Mouse (Mus musculus) erythroblast, embryonic 14.5 days (primary cell): ENCODE data around the gene Tnip3. TPM values are rescaled to one million over a fixed set of nuclear protein-coding genes. Genes with fewer than 3 reads are reported as not detected.

ENCODE experiments used
- H3K27me3 ChIP-seq: 2 replicates; pipeline ENCODE4 v1.6.1; 2012; ENCODE audit warnings: inconsistent platforms; ENCODE audit not compliant: control insufficient read depth
- H3K36me3 ChIP-seq: 2 replicates; pipeline ENCODE4 v1.6.1; 2012; ENCODE audit warnings: mild to moderate bottlenecking, inconsistent platforms; ENCODE audit not compliant: control insufficient read depth
- H3K4me1 ChIP-seq: 2 replicates; pipeline ENCODE4 v1.6.1; 2012; ENCODE audit warnings: inconsistent platforms; ENCODE audit not compliant: control insufficient read depth
- H3K4me3 ChIP-seq: replicated peaks from 2 replicates; pipeline ENCODE3; 2012; ENCODE audit warnings: moderate library complexity, mild to moderate bottlenecking, inconsistent platforms
- H3K9me3 ChIP-seq: 2 replicates; pipeline ENCODE4 v1.6.1; 2012; ENCODE audit warnings: low read length, inconsistent platforms, mixed read lengths; ENCODE audit not compliant: control insufficient read depth
- GATA1 ChIP-seq: IDR thresholded peaks from 2 replicates; pipeline ENCODE4 v1.6.1; 2012; ENCODE audit warnings: low read length, inconsistent platforms, mixed read lengths
- TAL1 ChIP-seq: IDR thresholded peaks from 3 replicates; pipeline ENCODE4 v1.6.1; 2012; ENCODE audit warnings: low read length, inconsistent platforms, mixed read lengths
- polyA plus RNA-seq: library from polyadenylated mRNA; stranded (reverse); fragments of >175 nt; gene quantifications from 2 replicates; pipeline ENCODE4 v1.2.3, GENCODE M21; 2012

Gene Tnip3
- polyA plus RNA-seq, 1 experiment, result not detected

GRCm38 (mm10) chr6:65569741-65570140, 44.6 kb downstream of the Tnip3 start:
- Histone ChIP-seq H3K36me3 (no peaks in the 10 kb centered on the region), H3K27me3 (no peaks in the 10 kb centered on the region), H3K9me3 (no peaks in the 10 kb centered on the region), H3K4me3 (no peak overlapping the region), H3K4me1 (no peaks in the 10 kb centered on the region)
- no peak for TF ChIP-seq TAL1
- no peak for TF ChIP-seq GATA1

GRCm38 (mm10) chr6:65578151-65578973, 53.2 kb downstream of the Tnip3 start:
- Histone ChIP-seq H3K27me3 (no peaks in the 10 kb centered on the region), H3K4me1 (peaks cover 7% of the 10 kb centered on the region), H3K4me3 (no peak overlapping the region), H3K36me3 (no peaks in the 10 kb centered on the region), H3K9me3 (no peaks in the 10 kb centered on the region)
- TF ChIP-seq GATA1 (no peak), TAL1 (no peak)

- TF ChIP-seq GATA1, result no peak
- no peak for TF ChIP-seq TAL1
- Histone ChIP-seq H3K9me3 (no peaks in the 10 kb centered on the region), H3K4me1 (peaks cover 7% of the 10 kb centered on the region), H3K36me3 (no peaks in the 10 kb centered on the region), H3K27me3 (no peaks in the 10 kb centered on the region), H3K4me3 (no peak overlapping the region)
Observed at GRCm38 (mm10) chr6:65583029-65583428, 57.9 kb downstream of the Tnip3 start.

- no peaks in the 10 kb centered on the region for H3K27me3 ChIP-seq
- no peaks in the 10 kb centered on the region for H3K36me3 ChIP-seq
- H3K4me3 ChIP-seq, result no peak overlapping the region
- peaks cover 7% of the 10 kb centered on the region for H3K4me1 ChIP-seq
- H3K9me3 ChIP-seq, result no peaks in the 10 kb centered on the region
- no peak for TF ChIP-seq GATA1
- TF ChIP-seq TAL1, result no peak
Observed at GRCm38 (mm10) chr6:65584870-65585332, 59.8 kb downstream of the Tnip3 start.

- Histone ChIP-seq H3K27me3 (no peaks in the 10 kb centered on the region), H3K4me3 (no peak overlapping the region), H3K9me3 (no peaks in the 10 kb centered on the region), H3K4me1 (peaks cover 7% of the 10 kb centered on the region), H3K36me3 (no peaks in the 10 kb centered on the region)
- TF ChIP-seq TAL1, result no peak
- no peak for TF ChIP-seq GATA1
Observed at GRCm38 (mm10) chr6:65585333-65586053, 60.4 kb downstream of the Tnip3 start.

- no peaks in the 10 kb centered on the region for H3K27me3 ChIP-seq
- no peaks in the 10 kb centered on the region for H3K9me3 ChIP-seq
- H3K4me1 ChIP-seq, result no peaks in the 10 kb centered on the region
- no peak overlapping the region for H3K4me3 ChIP-seq
- TF ChIP-seq TAL1, result no peak
- TF ChIP-seq GATA1, result no peak
- H3K36me3 ChIP-seq, result no peaks in the 10 kb centered on the region
Observed at GRCm38 (mm10) chr6:65588847-65589246, 63.7 kb downstream of the Tnip3 start.

- H3K27me3 ChIP-seq, result no peaks in the 10 kb centered on the region
- no peaks in the 10 kb centered on the region for H3K36me3 ChIP-seq
- TF ChIP-seq TAL1 (no peak), GATA1 (no peak)
- no peak overlapping the region for H3K4me3 ChIP-seq
- H3K4me1 ChIP-seq, result no peaks in the 10 kb centered on the region
- H3K9me3 ChIP-seq, result no peaks in the 10 kb centered on the region
Observed at GRCm38 (mm10) chr6:65590018-65590417, 64.9 kb downstream of the Tnip3 start.

GRCm38 (mm10) chr6:65594171-65594570, 69.1 kb downstream of the Tnip3 start:
- TF ChIP-seq TAL1 (no peak), GATA1 (no peak)
- no peaks in the 10 kb centered on the region for H3K4me1 ChIP-seq
- no peaks in the 10 kb centered on the region for H3K27me3 ChIP-seq
- H3K9me3 ChIP-seq, result no peaks in the 10 kb centered on the region
- no peak overlapping the region for H3K4me3 ChIP-seq
- no peaks in the 10 kb centered on the region for H3K36me3 ChIP-seq

GRCm38 (mm10) chr6:65595371-65595770, 70.3 kb downstream of the Tnip3 start:
- Histone ChIP-seq H3K36me3 (no peaks in the 10 kb centered on the region), H3K9me3 (no peaks in the 10 kb centered on the region), H3K4me1 (no peaks in the 10 kb centered on the region), H3K4me3 (no peak overlapping the region), H3K27me3 (no peaks in the 10 kb centered on the region)
- TF ChIP-seq TAL1, result no peak
- no peak for TF ChIP-seq GATA1
